Mouse (Mus musculus) myocyte (in vitro differentiated cells): Measurements from ENCODE around the gene Noxo1. TPM values are rescaled to one million over a fixed set of nuclear protein-coding genes. Genes with fewer than 3 reads are reported as not detected.

Source experiments
- H3K27me3 ChIP-seq: one replicate; pipeline ENCODE4 v1.6.1; 2011; ENCODE audit not compliant: control insufficient read depth, insufficient read depth, insufficient read length
- H3K36me3 ChIP-seq: one replicate; pipeline ENCODE4 v1.6.1; 2011; ENCODE audit not compliant: control insufficient read depth, insufficient read depth
- H3K4me2 ChIP-seq: one replicate; pipeline ENCODE4 v1.6.1; 2011; ENCODE audit warnings: low read depth, control low read depth
- H3K4me3 ChIP-seq: one replicate; pipeline ENCODE4 v1.5.1; 2011; ENCODE audit warnings: mild to moderate bottlenecking, control low read depth, moderate library complexity
- H3K79me2 ChIP-seq: one replicate; pipeline ENCODE4 v1.6.1; 2011; ENCODE audit not compliant: control insufficient read depth, insufficient read depth
- H3ac ChIP-seq: one replicate; pipeline ENCODE4 v1.6.1; 2011; ENCODE audit not compliant: control insufficient read depth, insufficient read length
- CEBPB ChIP-seq: IDR thresholded peaks from 2 replicates; pipeline ENCODE4 v1.6.1; 2011; ENCODE audit warnings: mild to moderate bottlenecking, moderate library complexity; ENCODE audit not compliant: poor library complexity, insufficient read depth, severe bottlenecking
- E2F4 ChIP-seq: IDR thresholded peaks from one replicate; pipeline ENCODE4 v1.6.1; 2011; ENCODE audit warnings: mild to moderate bottlenecking, control low read depth, moderate library complexity; ENCODE audit not compliant: insufficient read depth
- MAX ChIP-seq: IDR thresholded peaks from one replicate; pipeline ENCODE4 v1.6.1; 2011; ENCODE audit warnings: low read depth, mild to moderate bottlenecking, control low read depth
- MYOD1 ChIP-seq, 3 experiments: IDR thresholded peaks; one replicate each; pipeline ENCODE4 v1.6.1; 2011; ENCODE audit warnings: control low read depth in 2 of 3, low read depth in 2 of 3, mild to moderate bottlenecking in 2 of 3, moderate library complexity in 1 of 3; ENCODE audit not compliant: insufficient read length in 2 of 3, control insufficient read depth in 1 of 3
- MYOG ChIP-seq, 3 experiments: IDR thresholded peaks; one replicate each; pipeline ENCODE4 v1.6.1; 2011; ENCODE audit warnings: control low read depth in 2 of 3, low read depth in 2 of 3, mild to moderate bottlenecking in 2 of 3; ENCODE audit not compliant: insufficient read length in 2 of 3, control insufficient read depth in 1 of 3, insufficient read depth in 1 of 3
- POLR2A ChIP-seq: IDR thresholded peaks from one replicate; pipeline ENCODE4 v1.6.1; 2011; ENCODE audit warnings: low read depth, mild to moderate bottlenecking, control low read depth, moderate library complexity; ENCODE audit not compliant: insufficient read length
- POLR2AphosphoS2 ChIP-seq: IDR thresholded peaks from one replicate; pipeline ENCODE4 v1.6.1; 2011; ENCODE audit warnings: low read depth, control low read depth; ENCODE audit not compliant: insufficient read length
- REST ChIP-seq: IDR thresholded peaks from one replicate; pipeline ENCODE4 v1.6.1; 2011; ENCODE audit warnings: mild to moderate bottlenecking, control low read depth, moderate library complexity; ENCODE audit not compliant: insufficient read depth, insufficient read length
- SRF ChIP-seq: IDR thresholded peaks from one replicate; pipeline ENCODE4 v1.6.1; 2011; ENCODE audit warnings: low read depth; ENCODE audit not compliant: control insufficient read depth, insufficient read length
- TCF12 ChIP-seq: IDR thresholded peaks from one replicate; pipeline ENCODE4 v1.6.1; 2011; ENCODE audit warnings: mild to moderate bottlenecking, control low read depth; ENCODE audit not compliant: poor library complexity, insufficient read depth, severe bottlenecking
- TCF3 ChIP-seq: IDR thresholded peaks from one replicate; pipeline ENCODE4 v1.6.1; 2011; ENCODE audit warnings: low read depth, control low read depth; ENCODE audit not compliant: insufficient read length
- USF1 ChIP-seq: IDR thresholded peaks from one replicate; pipeline ENCODE4 v1.6.1; 2011; ENCODE audit warnings: low read depth, mild to moderate bottlenecking, control low read depth, moderate library complexity
- polyA plus RNA-seq: library from polyadenylated mRNA; unstranded; fragments of >200 nt; fragmentation: generic; extraction: Trizol; gene quantifications from one replicate; pipeline ENCODE4 v1.2.1, GENCODE M21; 2012; ENCODE audit warnings: missing spikeins

The Noxo1 gene
- polyA plus RNA-seq, 1 experiment: 0.54 TPM

- H3K27me3 ChIP-seq: no peaks in the 10 kb centered on the region
- no peaks in the 10 kb centered on the region for H3K36me3 ChIP-seq
- no peak overlapping the region for H3K4me3 ChIP-seq
- H3K4me2 ChIP-seq: no peak overlapping the region
- TF ChIP-seq MAX (no peak), E2F4 (no peak), POLR2A (no peak), MYOD1 (IDR thresholded peaks at IDR 0.05; ENCODE audit: control insufficient read depth in 1 of 3, insufficient read length in 2 of 3, low read depth in 2 of 3) (no peak), TCF12 (no peak), CEBPB (no peak), REST (no peak), TCF3 (no peak), SRF (no peak), POLR2AphosphoS2 (no peak), MYOG (IDR thresholded peaks at IDR 0.05; ENCODE audit: control insufficient read depth in 1 of 3, insufficient read depth in 1 of 3, insufficient read length in 2 of 3, low read depth in 2 of 3) (no peak), USF1 (no peak)
- H3ac ChIP-seq: no peak overlapping the region
- H3K79me2 ChIP-seq: no peaks in the 10 kb centered on the region
Observed at GRCm38 (mm10) chr17:24687599-24687998, 8.4 kb upstream of the Noxo1 start.

- peak within 1 kb of the TSS; percentile 14 for H3K4me3 ChIP-seq
- H3K79me2 ChIP-seq: no peaks in the 10 kb centered on the region
- H3K36me3 ChIP-seq: no peaks in the 10 kb centered on the region
- TF ChIP-seq MYOG (IDR thresholded peaks at IDR 0.05; ENCODE audit: control insufficient read depth in 1 of 3, insufficient read depth in 1 of 3, insufficient read length in 2 of 3, low read depth in 2 of 3): no peak
- no peak for TF ChIP-seq REST
- TF ChIP-seq SRF: no peak
- no peak for TF ChIP-seq MAX
- no peak for TF ChIP-seq POLR2A
- peak within 1 kb of the TSS; percentile 64 for H3K4me2 ChIP-seq
- H3ac ChIP-seq: no peak within 1 kb of the TSS
- H3K27me3 ChIP-seq: no peaks in the 10 kb centered on the region
Observed at GRCm38 (mm10) chr17:24689251-24690081, 6.6 kb upstream of the Noxo1 start, which contains the start of gene Syngr3. Gene Syngr3, minus strand, starts transcription at chr17:24689955.

DNA sequence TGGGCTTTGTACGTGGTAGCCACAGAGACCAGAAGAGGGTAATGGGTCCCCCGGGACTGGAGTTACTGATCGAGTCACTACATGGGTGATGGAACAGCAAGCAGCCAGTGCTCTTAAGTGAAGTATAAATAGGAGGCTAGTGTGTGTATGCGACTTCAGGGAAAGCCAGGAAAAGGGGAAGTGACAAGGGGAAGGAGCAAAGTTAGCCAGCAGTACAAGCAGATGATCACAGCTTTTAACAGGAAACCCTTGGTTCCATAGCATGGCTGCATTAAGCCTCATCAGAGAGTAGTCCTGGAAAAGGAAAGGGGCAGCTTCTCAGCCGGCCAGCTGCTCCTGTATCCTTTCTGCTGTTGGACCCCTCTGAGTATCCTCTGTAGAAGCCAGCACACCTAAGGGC is 3.6 kb upstream of the Noxo1 start:
- Histone ChIP-seq H3K4me3 (no peak overlapping the region), H3ac (no peak overlapping the region), H3K36me3 (no peaks in the 10 kb centered on the region), H3K4me2 (no peak overlapping the region), H3K27me3 (no peaks in the 10 kb centered on the region), H3K79me2 (peaks cover 5% of the 10 kb centered on the region)
- TF ChIP-seq MYOG (IDR thresholded peaks at IDR 0.05; ENCODE audit: control insufficient read depth in 1 of 3, insufficient read depth in 1 of 3, insufficient read length in 2 of 3, low read depth in 2 of 3): no peak
- no peak for TF ChIP-seq REST
- TF ChIP-seq TCF12: no peak
- no peak for TF ChIP-seq E2F4
- no peak for TF ChIP-seq CEBPB
- TF ChIP-seq POLR2A: no peak
- no peak for TF ChIP-seq USF1
- no peak for TF ChIP-seq TCF3
- no peak for TF ChIP-seq SRF
- no peak for TF ChIP-seq POLR2AphosphoS2
- TF ChIP-seq MYOD1 (IDR thresholded peaks at IDR 0.05; ENCODE audit: control insufficient read depth in 1 of 3, insufficient read length in 2 of 3, low read depth in 2 of 3): no peak
- TF ChIP-seq MAX: no peak

- Histone ChIP-seq H3ac (peak overlapping the region; percentile 50), H3K4me2 (peak overlapping the region; percentile 58), H3K27me3 (no peaks in the 10 kb centered on the region), H3K36me3 (no peaks in the 10 kb centered on the region), H3K4me3 (peak overlapping the region; percentile 45), H3K79me2 (peaks cover 5% of the 10 kb centered on the region)
- no peak for TF ChIP-seq POLR2AphosphoS2
- TF ChIP-seq TCF12: no peak
- TF ChIP-seq CEBPB: no peak
- TF ChIP-seq REST: no peak
- TF ChIP-seq POLR2A: no peak
- TF ChIP-seq MYOD1 (IDR thresholded peaks at IDR 0.05; ENCODE audit: control insufficient read depth in 1 of 3, insufficient read length in 2 of 3, low read depth in 2 of 3): no peak
- TF ChIP-seq TCF3: no peak
- no peak for TF ChIP-seq MYOG (IDR thresholded peaks at IDR 0.05; ENCODE audit: control insufficient read depth in 1 of 3, insufficient read depth in 1 of 3, insufficient read length in 2 of 3, low read depth in 2 of 3)
- TF ChIP-seq MAX: no peak
- no peak for TF ChIP-seq USF1
- no peak for TF ChIP-seq SRF
- no peak for TF ChIP-seq E2F4
Observed at GRCm38 (mm10) chr17:24695326-24696010, 566 bp upstream of the Noxo1 start.
